Mouse (Mus musculus) cerebellum, adult 8-10 months (tissue): ENCODE results near the gene L3mbtl2.

Experiments used
- DNase-seq: peaks from one replicate; pipeline ENCODE4 v3.0.0; 2022

L3mbtl2 gene

DNA sequence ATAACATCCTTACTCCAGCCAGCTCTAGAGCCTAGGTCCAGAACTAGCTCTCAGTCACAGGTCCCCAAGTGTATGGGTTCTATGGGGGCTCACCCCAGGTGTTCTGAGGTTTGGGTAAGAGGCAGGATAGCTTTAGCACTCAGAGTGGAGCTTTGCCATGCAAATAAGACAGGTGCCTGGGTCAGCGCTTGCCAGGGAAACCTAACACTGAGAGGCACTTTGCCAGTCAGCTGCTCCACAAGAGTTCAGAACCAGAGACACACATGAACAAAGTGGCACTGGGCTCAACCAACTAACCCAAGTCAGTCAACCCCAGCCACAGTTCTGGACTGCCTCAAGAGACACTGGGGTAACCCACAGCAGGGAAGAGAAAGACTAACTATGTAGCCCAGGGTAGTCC, 46.0 kb downstream of the L3mbtl2 start:
- DNase-seq: no peak

DNA sequence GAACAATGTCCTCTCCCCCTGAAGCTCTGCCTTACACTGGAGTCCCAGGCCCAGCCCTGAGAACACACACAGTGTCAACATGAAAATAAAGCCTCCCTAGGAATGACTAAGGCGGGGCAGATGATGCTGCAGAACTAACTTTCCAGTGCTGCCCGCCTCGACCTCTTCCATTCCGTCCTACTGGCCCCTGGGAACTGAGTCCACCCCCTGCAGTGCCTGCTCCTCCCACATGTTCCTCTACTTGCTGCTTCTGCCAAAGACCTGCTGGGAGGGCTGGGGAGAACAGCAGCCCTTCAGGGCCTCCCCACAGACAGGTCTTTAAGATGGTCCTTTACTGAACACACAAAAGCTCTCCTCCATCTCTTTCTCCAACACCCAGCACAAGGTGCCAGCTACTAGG, 47.1 kb downstream of the L3mbtl2 start:
- DNase-seq: no peak

DNA sequence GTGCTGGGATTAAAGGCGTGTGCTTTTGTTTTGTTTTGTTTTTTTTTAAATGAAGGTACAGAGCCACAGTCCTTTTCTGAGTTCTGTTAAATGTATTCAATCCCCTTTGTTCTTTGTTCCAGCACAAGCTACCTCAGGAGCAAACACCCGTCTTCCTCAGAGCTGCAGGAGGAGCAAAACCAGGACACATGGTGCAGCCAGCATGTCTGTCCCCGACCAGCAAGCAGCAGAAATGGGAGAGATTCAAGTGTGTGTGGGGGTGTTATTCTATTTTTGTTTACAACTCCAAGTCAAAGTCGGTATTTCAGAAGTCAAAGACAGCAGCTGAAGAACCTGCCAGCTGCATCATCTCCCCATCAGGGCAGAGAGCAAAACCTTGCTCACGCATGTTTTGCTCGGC, 50.1 kb downstream of the L3mbtl2 start:
- no peak for DNase-seq

DNA sequence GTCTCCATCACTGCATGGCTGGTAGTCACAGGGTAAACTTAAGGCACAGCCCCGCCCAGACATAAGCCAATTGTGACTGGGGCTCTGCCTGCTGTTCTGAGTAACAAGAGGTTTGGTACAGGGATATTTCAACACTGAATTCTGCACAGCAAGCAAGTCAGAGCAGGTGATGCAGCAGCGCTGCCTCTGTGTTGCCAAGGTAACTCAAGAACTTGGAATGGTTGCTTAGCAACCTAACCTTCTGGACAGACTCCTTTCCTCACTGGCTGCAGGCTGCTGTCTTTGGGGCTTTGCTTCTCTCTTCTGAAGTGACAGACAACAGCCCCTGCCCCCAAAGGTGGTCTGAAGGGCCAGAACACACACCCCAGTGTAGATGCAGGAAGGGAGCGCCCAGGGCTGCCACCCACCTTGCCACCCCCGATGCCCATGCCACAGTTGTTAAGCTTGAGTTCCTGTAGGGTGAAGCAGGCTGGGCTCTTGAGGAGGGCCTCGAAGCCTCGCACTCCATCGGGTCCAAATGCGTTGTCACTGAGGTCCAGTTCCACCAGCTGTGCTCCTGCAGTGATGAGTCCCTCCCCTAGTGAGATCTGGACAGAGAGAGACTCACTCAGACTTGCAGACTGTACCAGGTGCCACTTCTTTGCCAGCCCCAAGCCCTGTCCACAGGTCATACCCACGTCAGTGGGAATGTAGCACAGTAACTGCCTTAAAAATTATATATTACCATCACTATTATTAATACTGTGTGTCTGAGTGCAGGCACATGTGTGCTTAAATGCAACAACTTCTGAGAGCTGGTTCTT, 54.8 kb downstream of the L3mbtl2 start:
- DNase-seq: no peak

DNA sequence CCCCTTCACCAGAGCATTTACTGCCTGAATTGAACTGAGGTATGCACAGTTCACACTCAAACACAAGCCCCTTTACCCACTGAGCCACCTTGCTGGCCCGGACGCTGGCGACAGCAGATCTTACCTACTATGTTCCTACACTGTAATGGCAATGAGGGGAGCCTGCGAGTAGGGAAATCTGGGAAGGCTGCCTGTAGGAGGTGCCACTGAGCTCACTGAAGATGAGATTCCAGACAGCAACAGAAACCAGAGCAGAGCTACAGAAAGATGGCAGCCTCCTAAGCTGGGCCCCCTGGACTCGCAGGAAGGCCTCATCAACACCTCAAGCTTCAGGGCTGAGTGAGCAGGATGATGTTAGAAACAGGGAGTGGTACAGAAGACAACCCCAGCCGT, 55.4 kb downstream of the L3mbtl2 start:
- no peak for DNase-seq

DNA sequence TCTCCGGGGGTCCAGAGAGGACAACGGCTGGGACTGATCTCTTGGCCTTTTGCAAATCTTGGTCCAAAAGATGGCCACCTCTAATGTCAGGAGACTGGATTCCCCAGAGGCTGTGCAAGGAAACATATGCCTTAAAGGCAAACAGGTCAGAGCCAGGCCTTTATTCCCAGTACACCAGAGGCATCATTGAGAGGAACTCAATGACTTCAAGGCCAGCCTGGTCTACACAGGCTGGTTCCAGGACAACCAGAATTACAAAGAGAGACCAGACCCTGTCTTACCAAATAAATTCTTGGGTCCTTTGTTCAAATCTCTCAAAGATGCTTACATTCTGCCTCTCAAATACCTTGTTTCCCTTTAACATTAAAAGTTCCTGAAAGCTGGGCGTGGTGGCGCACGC, 58.7 kb downstream of the L3mbtl2 start:
- DNase-seq: no peak

DNA sequence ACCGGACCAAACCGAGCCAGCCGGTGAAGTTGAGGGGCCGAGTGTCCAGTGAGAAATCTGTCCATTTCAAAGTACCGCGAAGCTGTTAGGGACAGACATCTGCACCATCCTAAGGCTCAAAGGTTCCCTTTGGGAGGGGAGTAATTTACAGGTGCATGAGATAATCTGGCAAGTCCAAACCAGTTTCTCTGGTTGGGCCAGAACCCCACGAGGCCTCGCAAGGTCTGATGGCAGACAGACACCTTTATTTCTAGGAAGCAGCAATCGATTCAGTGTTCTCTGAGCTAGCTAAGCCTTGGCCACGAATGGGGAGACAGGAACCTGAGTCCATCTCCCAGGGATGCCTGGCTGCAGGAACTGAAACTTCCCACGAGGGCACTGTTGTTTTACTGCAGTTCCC, 60.0 kb downstream of the L3mbtl2 start:
- DNase-seq: no peak

DNA sequence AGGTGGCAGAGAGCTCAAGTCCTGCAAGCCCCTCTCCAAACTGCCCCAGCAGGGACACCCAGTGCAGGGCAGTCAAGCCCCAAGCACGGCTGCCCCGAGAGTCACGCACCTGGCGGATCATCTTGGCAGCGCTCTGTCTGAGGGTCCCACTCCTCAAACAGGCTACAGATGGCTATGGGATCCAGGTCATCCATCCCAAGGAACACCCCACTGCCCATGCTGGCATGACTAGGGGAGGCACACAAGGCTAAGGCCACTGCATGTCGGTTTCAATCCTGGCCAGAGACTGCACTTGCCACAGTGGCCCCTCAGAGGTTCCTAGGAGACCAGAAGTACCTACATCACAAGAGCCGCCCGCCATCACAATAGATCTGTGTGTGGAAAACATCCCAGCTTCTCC, 62.3 kb downstream of the L3mbtl2 start:
- no peak for DNase-seq

DNA sequence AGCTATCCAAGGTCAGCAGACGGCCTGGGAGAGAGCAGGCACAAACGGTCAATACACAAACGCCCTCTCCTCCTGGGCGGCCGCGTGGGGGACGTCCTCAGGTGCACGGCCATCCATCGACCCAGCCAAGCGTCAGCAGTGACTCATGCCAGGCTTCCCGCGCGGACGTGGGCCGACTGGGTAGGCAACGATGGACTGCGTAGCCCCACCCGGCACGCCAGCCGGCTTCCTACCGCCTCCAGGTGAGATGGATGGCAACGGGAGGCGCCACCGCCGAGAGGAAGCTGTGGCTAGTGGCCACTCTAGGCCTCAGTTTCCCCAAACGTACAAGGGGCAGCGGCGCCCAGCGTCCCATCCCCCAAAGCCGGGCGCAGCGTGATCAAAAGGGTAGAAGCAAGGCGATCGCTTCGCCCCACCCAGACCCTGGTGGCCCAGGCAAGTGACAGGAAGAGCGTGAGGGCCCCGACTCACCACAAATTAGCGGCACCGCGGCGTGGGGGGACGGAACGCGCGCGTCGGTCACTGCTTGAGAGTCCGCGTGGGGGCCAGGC, 65.6 kb downstream of the L3mbtl2 start:
- DNase-seq: peak; percentile 45

DNA sequence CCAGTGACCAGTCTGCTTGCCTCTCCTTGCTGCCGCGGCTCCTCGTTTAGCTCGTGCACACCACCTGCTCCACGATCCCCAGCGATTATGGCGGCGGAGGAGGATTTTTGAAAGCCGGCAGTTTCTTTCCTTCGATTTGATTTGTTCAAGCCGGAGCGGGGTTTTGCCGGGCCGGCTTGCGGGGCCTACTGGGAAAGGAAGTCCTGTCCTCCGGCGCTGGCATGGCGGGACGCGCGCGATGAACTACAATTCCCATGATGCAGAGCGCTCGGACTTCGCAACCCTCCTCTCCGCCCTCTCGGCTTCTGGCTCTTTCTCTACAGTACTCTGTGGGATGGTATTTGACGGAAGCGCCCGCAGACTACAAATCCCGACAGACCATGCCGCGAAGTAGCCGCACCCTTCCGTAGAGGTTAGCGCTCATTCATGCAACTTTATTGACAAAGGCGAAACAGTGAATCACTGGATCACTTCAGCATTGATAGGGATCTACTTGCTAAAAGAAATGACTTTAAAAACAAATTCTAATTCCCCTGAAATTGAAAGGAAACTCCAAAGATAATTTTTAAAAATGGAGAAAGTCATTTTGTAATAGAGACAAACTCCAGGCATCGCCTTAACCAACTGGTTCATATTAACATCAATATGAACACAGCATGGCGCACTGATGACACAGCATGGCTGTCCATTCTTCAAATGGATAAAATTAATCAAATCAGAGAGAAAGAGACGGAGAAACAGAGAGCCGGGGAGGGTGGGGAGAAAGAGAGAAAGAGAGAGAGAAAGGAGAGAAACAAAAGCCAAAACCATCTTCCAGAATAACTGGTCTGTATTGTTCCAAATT, 66.3 kb downstream of the L3mbtl2 start:
- peak; percentile 97 for DNase-seq

DNA sequence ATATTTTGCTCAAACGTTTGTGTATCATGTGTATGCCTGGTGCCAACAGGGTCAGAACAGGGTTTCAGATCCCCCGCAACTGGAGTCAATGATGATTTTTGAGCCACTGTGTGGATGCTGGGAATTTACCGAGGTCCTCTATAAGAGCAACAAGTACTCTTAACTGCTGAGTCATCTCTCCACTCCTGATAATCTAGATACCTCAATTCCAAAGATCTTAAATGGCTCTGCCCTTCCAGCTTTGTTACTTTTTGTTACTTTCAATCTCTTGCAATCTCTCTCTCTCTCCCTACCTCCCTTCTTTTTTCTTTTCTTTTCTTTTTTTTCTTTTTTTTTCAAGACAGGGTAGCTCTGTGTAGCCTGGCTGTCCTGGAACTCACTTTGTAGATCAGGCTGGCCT, 71.4 kb downstream of the L3mbtl2 start:
- no peak for DNase-seq
